Mouse (Mus musculus) left cerebral cortex, postnatal 14 days (tissue): ENCODE measurements at regions not wholly inside any gene's neighbourhood (a gene's known extent, or its start where the extent isn't known, plus 50 kb on each side); places are given as distances from the start of the nearest gene placed in this dataset.

Experiments
- DNase-seq, 2 experiments: peaks; one replicate each; pipeline ENCODE4 v3.0.0; 2021 to 2022; ENCODE audit warnings: low spot score in 2 of 2, mixed read lengths in 1 of 2
- intact Hi-C: fragments of 180-260 bp; cut with DNase I; formaldehyde crosslinking; loops from one replicate; pipeline ENCODE4 v1.15.1; 2025

DNA sequence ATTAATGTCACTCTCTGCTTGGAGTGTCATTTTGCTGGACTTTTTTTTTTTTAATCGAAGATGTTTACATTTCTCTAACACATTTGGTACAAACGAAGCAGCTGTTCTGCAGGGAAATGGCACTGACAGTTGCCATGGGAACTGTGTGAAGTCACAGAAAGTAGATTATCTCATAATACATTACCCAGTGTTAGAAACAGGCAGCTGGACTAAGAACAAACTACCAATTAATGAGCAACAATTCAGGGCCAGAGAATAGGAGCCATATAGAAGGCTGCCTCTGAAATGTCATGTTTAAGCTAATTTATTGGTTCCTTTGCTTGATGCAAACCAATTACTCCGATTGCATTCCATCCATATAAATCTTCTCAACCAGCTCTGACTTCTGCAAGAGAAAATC lies 159.3 kb upstream of the Large1 start:
- peak; percentile 22 to 43 for DNase-seq
- intact Hi-C loops: no loop called here
